Mouse (Mus musculus): Measurements from ENCODE around the gene Ripply2. TPM values are rescaled to one million over a fixed set of nuclear protein-coding genes. Genes with fewer than 3 reads are reported as not detected.

Ripply2 gene
- polyA plus RNA-seq, 1 experiment: not detected

- TF ChIP-seq CTCF (IDR thresholded peaks at IDR 0.05; ENCODE audit: extremely low read depth, insufficient read depth, insufficient read length, insufficient replicate concordance): no peak
- TF ChIP-seq POLR2A (IDR thresholded peaks at IDR 0.05; ENCODE audit: low read depth, low read length): peak; percentile 59; the same call in 1 of the 2 replicates
- Histone ChIP-seq H3K4me1 (ENCODE audit: control insufficient read depth, insufficient read depth, insufficient read length) (peaks cover 6% of the 10 kb centered on the region; the same call in 1 of the 2 replicates), H3K36me3 (ENCODE audit: control insufficient read depth, insufficient read depth, low read length) (no peaks in the 10 kb centered on the region), H3K27ac (ENCODE audit: insufficient read depth, low read length) (peak within 1 kb of the TSS; percentile 84), H3K4me3 (ENCODE audit: extremely low read depth, insufficient read depth, insufficient read length) (peak within 1 kb of the TSS; percentile 82), H3K27me3 (ENCODE audit: control insufficient read depth, insufficient read depth, low read length) (no peaks in the 10 kb centered on the region; the same call in 1 of the 2 replicates)
- WGBS: under 1% methylated on average over 52 of the region's 52 CpGs
- DNase-seq (ENCODE audit: low read depth in 1 of 2, low spot score in 2 of 2): peak; percentile 92
Observed at GRCm38 (mm10) chr9:87021778-87022523, 6.6 kb downstream of the Ripply2 start, which contains the start of gene Cyb5r4. Gene Cyb5r4 (plus strand): TSS chr9:87022014.

GRCm38 (mm10) chr9:87025764-87026163, 10.4 kb downstream of the Ripply2 start:
- no peak for TF ChIP-seq CTCF (IDR thresholded peaks at IDR 0.05; ENCODE audit: extremely low read depth, insufficient read depth, insufficient read length, insufficient replicate concordance)
- no peak for TF ChIP-seq POLR2A (IDR thresholded peaks at IDR 0.05; ENCODE audit: low read depth, low read length)
- H3K27ac ChIP-seq (ENCODE audit: insufficient read depth, low read length): no peak overlapping the region
- DNase-seq (ENCODE audit: low read depth in 1 of 2, low spot score in 2 of 2): no peak
- peaks cover 6% of the 10 kb centered on the region; the same call in 1 of the 2 replicates for H3K36me3 ChIP-seq (ENCODE audit: control insufficient read depth, insufficient read depth, low read length)
- WGBS: 21% methylated on average over 6 of the region's 6 CpGs
- no peak overlapping the region for H3K4me3 ChIP-seq (ENCODE audit: extremely low read depth, insufficient read depth, insufficient read length)
- H3K27me3 ChIP-seq (ENCODE audit: control insufficient read depth, insufficient read depth, low read length): no peaks in the 10 kb centered on the region
- peaks cover 6% of the 10 kb centered on the region; the same call in 1 of the 2 replicates for H3K4me1 ChIP-seq (ENCODE audit: control insufficient read depth, insufficient read depth, insufficient read length)

- 49% methylated on average over 8 of the region's 8 CpGs for WGBS
- peaks cover 4% of the 10 kb centered on the region; the same call in 1 of the 2 replicates for H3K4me1 ChIP-seq (ENCODE audit: control insufficient read depth, insufficient read depth, insufficient read length)
- DNase-seq (ENCODE audit: low read depth in 1 of 2, low spot score in 2 of 2): peak; percentile 46 to 51
Observed at GRCm38 (mm10) chr9:87027423-87028084, 12.2 kb downstream of the Ripply2 start.

GRCm38 (mm10) chr9:87032196-87032595, 16.9 kb downstream of the Ripply2 start:
- no peak for DNase-seq (ENCODE audit: low read depth in 1 of 2, low spot score in 2 of 2)
- Histone ChIP-seq H3K4me3 (ENCODE audit: extremely low read depth, insufficient read depth, insufficient read length) (no peak overlapping the region), H3K4me1 (ENCODE audit: control insufficient read depth, insufficient read depth, insufficient read length) (no peaks in the 10 kb centered on the region), H3K27me3 (ENCODE audit: control insufficient read depth, insufficient read depth, low read length) (no peaks in the 10 kb centered on the region), H3K27ac (ENCODE audit: insufficient read depth, low read length) (no peak overlapping the region), H3K36me3 (ENCODE audit: control insufficient read depth, insufficient read depth, low read length) (peaks cover 14% of the 10 kb centered on the region)
- WGBS: 88% methylated on average over 4 of the region's 4 CpGs
- TF ChIP-seq CTCF (IDR thresholded peaks at IDR 0.05; ENCODE audit: extremely low read depth, insufficient read depth, insufficient read length, insufficient replicate concordance) (no peak), POLR2A (IDR thresholded peaks at IDR 0.05; ENCODE audit: low read depth, low read length) (no peak)

More at GRCm38 (mm10) chr9:87027423-87028084, 12.2 kb downstream of the Ripply2 start:
- no peak overlapping the region for H3K4me3 ChIP-seq (ENCODE audit: extremely low read depth, insufficient read depth, insufficient read length)
- peaks cover 8% of the 10 kb centered on the region; the same call in 1 of the 2 replicates for H3K36me3 ChIP-seq (ENCODE audit: control insufficient read depth, insufficient read depth, low read length)
- no peak overlapping the region for H3K27ac ChIP-seq (ENCODE audit: insufficient read depth, low read length)
- no peaks in the 10 kb centered on the region for H3K27me3 ChIP-seq (ENCODE audit: control insufficient read depth, insufficient read depth, low read length)
- TF ChIP-seq POLR2A (IDR thresholded peaks at IDR 0.05; ENCODE audit: low read depth, low read length): no peak
- TF ChIP-seq CTCF (IDR thresholded peaks at IDR 0.05; ENCODE audit: extremely low read depth, insufficient read depth, insufficient read length, insufficient replicate concordance): peak; percentile 38; the same call in 1 of the 2 replicates

GRCm38 (mm10) chr9:87034831-87035580, 19.7 kb downstream of the Ripply2 start:
- Histone ChIP-seq H3K4me1 (ENCODE audit: control insufficient read depth, insufficient read depth, insufficient read length) (no peaks in the 10 kb centered on the region), H3K27me3 (ENCODE audit: control insufficient read depth, insufficient read depth, low read length) (no peaks in the 10 kb centered on the region), H3K4me3 (ENCODE audit: extremely low read depth, insufficient read depth, insufficient read length) (no peak overlapping the region), H3K36me3 (ENCODE audit: control insufficient read depth, insufficient read depth, low read length) (peaks cover 11% of the 10 kb centered on the region), H3K27ac (ENCODE audit: insufficient read depth, low read length) (no peak overlapping the region)
- no peak for DNase-seq (ENCODE audit: low read depth in 1 of 2, low spot score in 2 of 2)
- 87% methylated on average over 2 of the region's 2 CpGs for WGBS
- no peak for TF ChIP-seq POLR2A (IDR thresholded peaks at IDR 0.05; ENCODE audit: low read depth, low read length)
- no peak for TF ChIP-seq CTCF (IDR thresholded peaks at IDR 0.05; ENCODE audit: extremely low read depth, insufficient read depth, insufficient read length, insufficient replicate concordance)

DNA sequence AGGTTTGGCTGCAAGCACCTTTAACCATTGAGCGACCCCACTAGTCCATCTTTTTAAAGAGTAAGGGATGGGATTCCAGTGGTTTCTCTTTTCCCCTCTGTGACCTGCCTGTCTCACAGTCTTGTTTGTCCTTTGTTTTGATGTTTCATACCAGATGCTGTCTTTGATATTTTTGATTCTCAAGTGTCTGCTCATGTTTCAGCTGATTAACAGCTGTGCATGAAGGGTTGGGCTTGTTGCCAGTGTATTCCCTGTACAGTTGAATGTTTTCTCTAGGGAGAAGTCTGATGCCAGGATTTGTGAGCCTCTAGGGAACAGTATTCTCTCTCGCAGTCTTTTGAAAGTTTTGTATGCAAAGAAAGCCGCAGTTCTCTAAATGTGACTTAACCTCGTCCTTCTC, 34.1 kb downstream of the Ripply2 start:
- H3K27me3 ChIP-seq (ENCODE audit: control insufficient read depth, insufficient read depth, low read length): no peaks in the 10 kb centered on the region
- no peak for DNase-seq (ENCODE audit: low read depth in 1 of 2, low spot score in 2 of 2)
- TF ChIP-seq CTCF (IDR thresholded peaks at IDR 0.05; ENCODE audit: extremely low read depth, insufficient read depth, insufficient read length, insufficient replicate concordance) (no peak), POLR2A (IDR thresholded peaks at IDR 0.05; ENCODE audit: low read depth, low read length) (no peak)
- H3K4me1 ChIP-seq (ENCODE audit: control insufficient read depth, insufficient read depth, insufficient read length): no peaks in the 10 kb centered on the region
- H3K27ac ChIP-seq (ENCODE audit: insufficient read depth, low read length): no peak overlapping the region
- 66% methylated on average over 4 of the region's 4 CpGs for WGBS
- H3K36me3 ChIP-seq (ENCODE audit: control insufficient read depth, insufficient read depth, low read length): peaks cover 8% of the 10 kb centered on the region
- no peak overlapping the region for H3K4me3 ChIP-seq (ENCODE audit: extremely low read depth, insufficient read depth, insufficient read length)
